Mouse (Mus musculus) stomach, postnatal 0 days (tissue): ENCODE results near the gene Smbd1. TPM values are rescaled to one million over a fixed set of nuclear protein-coding genes. Genes with fewer than 3 reads are reported as not detected.

Experiments
- ATAC-seq: fragments of 200-750 bp; cut with Nextera tagmentation; 2 replicates; pipeline ENCODE4 v1.8.0; 2017; ENCODE audit not compliant: low FRiP score, low TSS enrichment
- DNase-seq: peaks from one replicate; pipeline ENCODE4 v3.0.0-alpha.2; 2016; ENCODE audit warnings: low spot score
- H3K27ac ChIP-seq: fragments of 300-500 bp; sonication (generic); replicated peaks from 2 replicates; pipeline ENCODE4 v1.5.1; 2014; ENCODE audit warnings: mild to moderate bottlenecking, control low read depth
- H3K27me3 ChIP-seq: fragments of 300-500 bp; sonication (generic); 2 replicates; pipeline ENCODE4 v1.6.1; 2014; ENCODE audit warnings: low read length; ENCODE audit not compliant: control insufficient read depth, insufficient read depth
- H3K36me3 ChIP-seq: fragments of 300-500 bp; sonication (generic); 2 replicates; pipeline ENCODE4 v1.6.1; 2014; ENCODE audit warnings: low read length, mixed read lengths; ENCODE audit not compliant: control insufficient read depth, insufficient read depth
- H3K4me1 ChIP-seq: fragments of 300-500 bp; sonication (generic); replicated peaks from 2 replicates; pipeline ENCODE4 v1.6.1; 2014; ENCODE audit warnings: antibody characterized with exemption; ENCODE audit not compliant: control insufficient read depth, insufficient read depth
- H3K4me2 ChIP-seq: fragments of 300-500 bp; sonication (generic); replicated peaks from 2 replicates; pipeline ENCODE4 v1.6.1; 2014; ENCODE audit warnings: low read depth, mild to moderate bottlenecking, control low read depth, moderate library complexity
- H3K4me3 ChIP-seq: fragments of 300-500 bp; sonication (generic); 2 replicates; pipeline ENCODE4 v1.5.1; 2014; ENCODE audit warnings: low read depth, low read length, control low read depth
- H3K9ac ChIP-seq: fragments of 300-500 bp; sonication (generic); 2 replicates; pipeline ENCODE4 v1.6.1; 2014; ENCODE audit warnings: mild to moderate bottlenecking, low read length, control low read depth, mixed read lengths
- H3K9me3 ChIP-seq: fragments of 300-500 bp; sonication (generic); 2 replicates; pipeline ENCODE4 v1.6.1; 2016; ENCODE audit warnings: low read length; ENCODE audit not compliant: control insufficient read depth
- CTCF ChIP-seq: IDR thresholded peaks from 2 replicates; pipeline ENCODE4 v1.5.1; 2016; ENCODE audit warnings: antibody characterized with exemption, low read depth, mild to moderate bottlenecking, moderate library complexity
- EP300 ChIP-seq: optimal IDR thresholded peaks from 2 replicates; pipeline ENCODE3; 2016; ENCODE audit warnings: antibody characterized with exemption
- WGBS: fragments of 180-500 bp; shearing (Covaris S2); extraction: QIAGEN DNeasy Blood & Tissue Kit; methylation state at CpG from one replicate; pipeline ENCODE4 v1.1.7; 2014; 5-methylcytosine and 5-hydroxymethylcytosine counted together
- polyA plus RNA-seq: library from polyadenylated mRNA; unstranded; fragments of >200 nt; fragmentation: Nextera tagmentation; extraction: Ambion mirVana; gene quantifications from 2 replicates; pipeline ENCODE4 v1.2.1, GENCODE M21; 2015

Gene Smbd1
- polyA plus RNA-seq = 0.19 and 0.21 TPM in 2 replicates

DNA sequence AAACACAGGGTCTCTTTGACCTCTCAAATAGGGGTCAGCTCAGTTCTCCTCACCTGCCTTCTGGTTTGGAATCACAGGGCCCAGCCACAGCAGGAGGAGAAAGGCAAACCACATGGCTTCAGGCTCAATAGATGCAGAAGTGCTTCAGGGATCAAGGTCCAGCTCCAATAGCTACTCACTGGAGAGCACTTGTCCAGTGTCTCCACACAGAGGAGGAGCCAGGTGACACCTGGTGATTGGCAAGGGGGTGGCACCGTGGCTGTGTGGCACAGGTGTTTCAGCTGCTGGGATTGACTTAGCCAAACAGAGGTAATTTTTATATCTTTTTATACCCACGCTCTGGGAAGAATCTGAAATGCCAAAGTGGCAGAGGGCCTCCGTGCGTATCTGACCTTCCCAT lies at the start of gene Smbd1:
Gene Smbd1, minus strand, starts transcription at position 157 of the 400 bp plus-strand sequence.
- DNase-seq (peak; percentile 23), ATAC-seq (no peak)
- H3K9ac ChIP-seq = no peak within 1 kb of the TSS
- TF ChIP-seq CTCF = no peak
- TF ChIP-seq EP300 = no peak
- H3K27ac ChIP-seq = no peak within 1 kb of the TSS
- no peak within 1 kb of the TSS for H3K4me3 ChIP-seq
- no peaks in the 10 kb centered on the region for H3K4me1 ChIP-seq
- no peaks in the 10 kb centered on the region for H3K9me3 ChIP-seq
- WGBS = 86% methylated on average over 4 of the region's 4 CpGs
- no peak within 1 kb of the TSS for H3K4me2 ChIP-seq
- H3K27me3 ChIP-seq = no peaks in the 10 kb centered on the region
- no peaks in the 10 kb centered on the region for H3K36me3 ChIP-seq

DNA sequence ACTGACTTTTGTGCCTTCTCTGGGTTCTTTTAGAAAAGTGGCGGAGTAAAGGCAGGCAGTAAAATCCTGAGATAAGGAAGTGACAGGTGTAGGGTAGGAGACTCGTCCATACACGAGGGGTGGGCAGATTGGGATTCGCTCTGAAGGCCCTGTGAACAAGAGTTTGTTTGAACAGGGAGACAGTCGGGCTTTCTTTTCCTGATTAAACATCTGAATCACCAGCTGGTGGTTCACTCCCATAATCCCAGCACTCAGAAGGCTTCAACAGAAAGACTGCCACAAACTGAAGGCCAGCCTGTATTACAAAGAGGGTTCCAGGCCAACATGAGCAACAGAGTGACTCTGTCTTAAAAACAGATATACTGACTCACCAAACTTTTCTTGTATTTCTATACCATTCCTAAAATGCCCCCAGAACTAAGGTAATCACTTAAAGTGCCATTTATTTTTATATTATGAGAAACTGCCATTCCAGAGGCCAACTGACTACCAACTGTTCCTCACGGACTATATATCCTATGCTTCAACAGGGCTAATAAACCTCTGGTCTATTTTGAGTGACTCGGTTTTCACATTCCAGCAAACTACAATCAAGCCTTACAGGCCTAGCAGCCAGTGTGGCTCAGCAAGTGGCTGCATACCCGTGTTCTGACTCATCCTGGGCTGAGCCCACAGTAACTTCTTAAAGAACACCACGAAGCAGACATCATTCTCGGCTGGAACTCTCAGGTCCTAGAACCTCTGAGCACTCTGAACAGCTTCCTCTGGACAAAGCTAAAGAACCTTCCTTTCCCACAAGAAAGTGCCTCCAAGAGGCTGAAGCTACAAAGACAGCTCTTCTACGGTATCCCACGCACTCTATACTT lies 48.7 kb upstream of the Smbd1 start:
- H3K9me3 ChIP-seq = no peaks in the 10 kb centered on the region
- TF ChIP-seq EP300 (peak; percentile 57), CTCF (no peak)
- no peak overlapping the region for H3K9ac ChIP-seq
- ATAC-seq (peak; percentile 92), DNase-seq (peak; percentile 48)
- no peak overlapping the region for H3K4me2 ChIP-seq
- 0 out of 2 replicates have a peak, but pooled peaks cover 2% of the 10 kb centered on the region for H3K36me3 ChIP-seq
- H3K27me3 ChIP-seq = no peaks in the 10 kb centered on the region
- peak overlapping the region; percentile 78 for H3K27ac ChIP-seq
- H3K4me3 ChIP-seq = no peak overlapping the region
- 34% methylated on average over 12 of the region's 12 CpGs for WGBS
- H3K4me1 ChIP-seq = no peaks in the 10 kb centered on the region; the same call in 1 of the 2 replicates

DNA sequence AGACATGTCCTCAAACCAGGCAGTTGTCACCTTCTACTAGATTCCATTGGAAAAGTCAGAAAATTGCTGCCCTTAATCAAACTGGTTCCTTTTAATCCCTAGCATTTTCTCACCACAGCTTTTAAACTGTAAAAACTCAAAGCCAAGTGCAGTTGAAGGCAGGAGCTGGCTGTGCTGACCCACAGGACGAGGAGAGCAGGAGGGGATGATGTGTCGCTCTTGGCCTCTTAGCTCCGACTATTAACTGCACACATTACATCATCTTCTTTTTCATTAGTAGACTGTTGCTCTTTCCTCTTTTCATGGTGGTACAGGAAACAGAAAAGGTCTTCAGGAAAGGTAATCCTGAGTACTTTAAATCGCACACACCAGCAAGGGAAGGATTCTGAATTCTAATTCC lies 48.1 kb upstream of the Smbd1 start:
- Histone ChIP-seq H3K36me3 (0 out of 2 replicates have a peak, but pooled peaks cover 2% of the 10 kb centered on the region), H3K9ac (no peak overlapping the region), H3K27me3 (no peaks in the 10 kb centered on the region), H3K4me2 (no peak overlapping the region), H3K4me3 (no peak overlapping the region), H3K4me1 (no peaks in the 10 kb centered on the region; the same call in 1 of the 2 replicates), H3K27ac (peak overlapping the region; percentile 78), H3K9me3 (no peaks in the 10 kb centered on the region)
- no peak for TF ChIP-seq EP300
- no peak for TF ChIP-seq CTCF
- 44% methylated on average over 4 of the region's 4 CpGs for WGBS
- DNase-seq = no peak
- no peak for ATAC-seq

DNA sequence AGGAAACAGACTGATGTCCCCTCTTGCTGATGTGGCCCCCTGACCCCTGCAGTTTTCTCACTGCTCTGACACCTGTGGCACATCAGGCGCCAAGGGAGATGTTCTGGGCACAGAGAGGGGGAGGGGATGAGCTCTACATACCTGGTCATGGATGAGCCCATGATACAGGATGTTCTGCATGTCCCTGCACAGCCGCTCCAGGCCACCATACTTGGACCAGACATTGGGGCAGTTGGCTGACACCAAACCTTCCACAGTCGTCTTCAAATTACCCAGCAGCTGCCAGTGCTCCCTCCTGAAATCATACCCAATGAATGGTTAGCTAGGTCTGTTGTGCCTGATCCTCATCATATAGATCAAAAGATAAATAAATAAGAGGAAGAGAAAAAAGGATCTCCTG lies 46.5 kb upstream of the Smbd1 start:
- Histone ChIP-seq H3K4me1 (no peaks in the 10 kb centered on the region; the same call in 1 of the 2 replicates), H3K27me3 (no peaks in the 10 kb centered on the region), H3K4me3 (no peak overlapping the region), H3K9ac (no peak overlapping the region), H3K27ac (no peak overlapping the region), H3K36me3 (0 out of 2 replicates have a peak, but pooled peaks cover 2% of the 10 kb centered on the region), H3K4me2 (no peak overlapping the region), H3K9me3 (no peaks in the 10 kb centered on the region)
- no peak for DNase-seq
- TF ChIP-seq CTCF (no peak), EP300 (no peak)
- 91% methylated on average over 3 of the region's 3 CpGs for WGBS
- ATAC-seq = no peak

DNA sequence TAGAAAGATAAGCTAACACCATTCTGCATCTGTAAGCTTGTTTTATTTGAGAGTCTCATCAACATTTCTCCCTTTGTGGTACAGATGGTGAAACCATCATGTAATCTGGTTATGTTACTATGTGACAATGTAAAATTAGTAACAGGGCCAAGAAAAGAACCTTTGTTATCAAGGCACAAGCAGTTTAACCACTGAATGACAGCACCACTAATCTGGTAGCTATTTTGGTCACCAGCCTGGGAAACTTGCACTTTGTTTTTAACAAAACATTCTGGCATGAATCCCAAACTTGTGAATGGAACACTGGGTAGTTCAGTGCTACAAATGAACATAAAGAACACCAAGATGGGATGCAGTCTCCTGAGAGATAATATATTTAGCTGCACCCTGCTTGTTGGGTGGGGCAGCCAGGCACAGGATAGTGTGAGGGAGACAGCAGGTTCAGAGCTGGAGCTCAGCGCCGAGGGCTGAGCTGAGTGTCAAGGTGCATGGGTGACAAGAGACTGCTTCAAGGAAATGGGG lies 43.8 kb upstream of the Smbd1 start:
- H3K27ac ChIP-seq = peak overlapping the region; percentile 58; the same call in 1 of the 2 replicates
- peaks cover 2% of the 10 kb centered on the region; the same call in 1 of the 2 replicates for H3K36me3 ChIP-seq
- H3K4me2 ChIP-seq = no peak overlapping the region
- DNase-seq (no peak), ATAC-seq (no peak)
- H3K4me3 ChIP-seq = no peak overlapping the region
- H3K27me3 ChIP-seq = no peaks in the 10 kb centered on the region
- H3K4me1 ChIP-seq = no peaks in the 10 kb centered on the region; the same call in 1 of the 2 replicates
- no peaks in the 10 kb centered on the region for H3K9me3 ChIP-seq
- no peak overlapping the region for H3K9ac ChIP-seq
- 60% methylated on average over 2 of the region's 2 CpGs for WGBS
- TF ChIP-seq EP300 = no peak
- no peak for TF ChIP-seq CTCF

DNA sequence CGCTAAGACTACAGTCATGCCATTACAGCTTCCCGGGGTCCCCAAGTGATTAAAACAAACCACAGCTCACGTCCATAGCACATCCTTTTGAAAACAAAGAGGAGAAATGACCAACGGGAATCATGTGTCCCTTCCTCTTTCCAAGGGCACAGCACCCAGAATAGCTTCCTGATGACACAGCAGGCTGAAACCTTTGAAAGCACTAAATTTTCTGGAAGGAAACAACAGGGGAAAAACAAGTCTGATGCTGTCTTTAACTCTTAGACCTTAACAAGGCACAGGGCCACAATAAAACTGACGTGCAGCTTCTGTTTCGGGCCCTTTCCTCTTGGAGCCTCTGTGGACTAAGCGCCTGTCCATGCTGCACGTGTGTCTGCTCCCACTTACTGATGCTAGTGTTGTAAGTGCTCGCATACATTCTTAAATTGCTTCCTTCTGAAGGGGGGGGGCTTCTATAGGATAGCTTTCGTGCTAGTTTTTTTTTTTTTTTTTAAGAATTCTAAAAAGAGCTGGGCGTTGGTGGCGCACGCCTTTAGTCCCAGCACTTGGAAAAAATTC lies 43.3 kb upstream of the Smbd1 start:
- Histone ChIP-seq H3K27me3 (no peaks in the 10 kb centered on the region), H3K4me2 (no peak overlapping the region), H3K9ac (no peak overlapping the region), H3K27ac (no peak overlapping the region), H3K36me3 (peaks cover 2% of the 10 kb centered on the region; the same call in 1 of the 2 replicates), H3K4me1 (no peaks in the 10 kb centered on the region; the same call in 1 of the 2 replicates), H3K4me3 (no peak overlapping the region), H3K9me3 (no peaks in the 10 kb centered on the region)
- ATAC-seq (no peak), DNase-seq (no peak)
- WGBS = 79% methylated on average over 13 of the region's 13 CpGs
- TF ChIP-seq CTCF = no peak
- TF ChIP-seq EP300 = no peak
